Mouse (Mus musculus) CH12.LX (cell line): ENCODE data around the gene Gabrg2.

Experiments used
- CTCF ChIP-seq, 2 experiments: IDR thresholded peaks in 1 of 2; conservative IDR thresholded peaks in 1 of 2; 2 replicates each; pipeline ENCODE4 v1.5.1; 2011 to 2012; ENCODE audit warnings: low read depth in 2 of 2, low read length in 2 of 2, improper control_type of control experiment in 1 of 2, inconsistent platforms in 1 of 2, mild to moderate bottlenecking in 1 of 2, moderate library complexity in 1 of 2
- HCFC1 ChIP-seq: IDR thresholded peaks from 2 replicates; pipeline ENCODE4 v1.6.1; 2012; ENCODE audit warnings: low read depth, mild to moderate bottlenecking, inconsistent platforms, low read length, improper control_type of control experiment
- MAFK ChIP-seq: IDR thresholded peaks from 2 replicates; pipeline ENCODE4 v1.6.1; 2011; ENCODE audit warnings: low read length, improper control_type of control experiment; ENCODE audit not compliant: insufficient replicate concordance
- MAX ChIP-seq: IDR thresholded peaks from 2 replicates; pipeline ENCODE4 v1.6.1; 2011; ENCODE audit warnings: low read length, improper control_type of control experiment
- MAZ ChIP-seq: IDR thresholded peaks from 2 replicates; pipeline ENCODE4 v1.6.1; 2012; ENCODE audit warnings: low read depth, mild to moderate bottlenecking, inconsistent platforms, low read length, improper control_type of control experiment, moderate library complexity
- MXI1 ChIP-seq: IDR thresholded peaks from 2 replicates; pipeline ENCODE4 v1.6.1; 2011; ENCODE audit warnings: mild to moderate bottlenecking, low read depth, low read length, improper control_type of control experiment
- MYC ChIP-seq: IDR thresholded peaks from 2 replicates; pipeline ENCODE4 v1.6.1; 2011; ENCODE audit warnings: low read depth, mild to moderate bottlenecking, improper control_type of control experiment, low read length
- PAX5 ChIP-seq: IDR thresholded peaks from 2 replicates; pipeline ENCODE4 v1.6.1; 2012; ENCODE audit warnings: low read length, inconsistent platforms, mixed read lengths
- POLR2A ChIP-seq: IDR thresholded peaks from 2 replicates; pipeline ENCODE4 v1.6.1; 2011; ENCODE audit warnings: low read depth, mild to moderate bottlenecking, improper control_type of control experiment, low read length
- RAD21 ChIP-seq: IDR thresholded peaks from 2 replicates; pipeline ENCODE4 v1.6.1; 2011; ENCODE audit warnings: low read depth, mild to moderate bottlenecking, low read length, improper control_type of control experiment, moderate library complexity
- RCOR1 ChIP-seq: conservative IDR thresholded peaks from 2 replicates; pipeline ENCODE4 v1.6.1; 2012; ENCODE audit warnings: low read depth, mild to moderate bottlenecking, inconsistent platforms, low read length, improper control_type of control experiment
- TBP ChIP-seq: conservative IDR thresholded peaks from 2 replicates; pipeline ENCODE4 v1.6.1; 2011; ENCODE audit warnings: low read depth, low read length, improper control_type of control experiment
- TCF12 ChIP-seq: IDR thresholded peaks from 2 replicates; pipeline ENCODE4 v1.6.1; 2014; ENCODE audit warnings: low read depth, mild to moderate bottlenecking, inconsistent platforms, low read length, improper control_type of control experiment
- USF1 ChIP-seq: IDR thresholded peaks from 2 replicates; pipeline ENCODE4 v1.6.1; 2014; ENCODE audit warnings: low read depth, mild to moderate bottlenecking, inconsistent platforms, low read length, improper control_type of control experiment

- TF ChIP-seq CTCF (conservative IDR thresholded peaks at IDR 0.05 in 1 of 2, IDR thresholded peaks at IDR 0.05 in 1 of 2; ENCODE audit: low read depth in 2 of 2, low read length in 2 of 2) (no peak), MXI1 (no peak), TCF12 (no peak), MAX (no peak), MYC (no peak), MAZ (no peak), TBP (no peak), HCFC1 (no peak), RAD21 (no peak), POLR2A (no peak), PAX5 (no peak), RCOR1 (no peak), MAFK (no peak), USF1 (no peak)
Observed at GRCm38 (mm10) chr11:41945471-41945870, 55.2 kb downstream of the Gabrg2 start.
